8 mouse cellular contexts compared by ENCODE assay signal in genomic region chr2:156721554-156722070, GRCm38 (mm10). TPM values are rescaled to one million over a fixed set of nuclear protein-coding genes. Genes with fewer than 3 reads are reported as not detected.
DNase-seq lines count a peak whose midpoint lies in the region; ATAC-seq and TF ChIP-seq lines count a peak whose summit lies in the region.

No protein-coding gene starts in this region.

- H3K79me2 ChIP-seq in heart, adult 2 months (replicated peaks; ENCODE audit: control insufficient read depth, insufficient read depth, low read length) = peaks cover 3% of the 10 kb centered on the region; the same call in 1 of the 2 replicates

- ATAC-seq in midbrain, embryonic 11.5 days (ENCODE audit: low FRiP score) = no peak

- H3K4me3 ChIP-seq in heart, adult 2 months = peak overlapping the region; percentile 78
- H3K4me3 ChIP-seq in ES-Bruce4 (ENCODE audit: low read depth, low read length) = peak overlapping the region; percentile 92
- peak overlapping the region; percentile 98 for H3K4me3 ChIP-seq in midbrain, embryonic 11.5 days (ENCODE audit: low read depth, low read length)

- DNase-seq in heart, adult 2 months = no peak
- no peak for DNase-seq in heart, postnatal 36 days
- DNase-seq in heart, postnatal 4 days = peak; percentile 33
- peak; percentile 96 for DNase-seq in midbrain, embryonic 11.5 days (ENCODE audit: low spot score, missing footprints)
- no peak for DNase-seq in retina, postnatal 1 day
- DNase-seq in ovary, adult 18-20 months (ENCODE audit: low spot score) = no peak
- DNase-seq in gastrocnemius, postnatal 10 days = no peak

- WGBS in heart, adult 2 months = 2% methylated on average over 17 of the region's 17 CpGs
- 0% methylated on average over 17 of the region's 17 CpGs for whole genome bisulfite sequencing in midbrain, embryonic 11.5 days

- H3K36me3 ChIP-seq in heart, adult 2 months (ENCODE audit: control insufficient read depth, insufficient read depth, low read length) = peaks cover 2% of the 10 kb centered on the region; the same call in 1 of the 2 replicates
- H3K36me3 ChIP-seq in ES-Bruce4 (ENCODE audit: control insufficient read depth, insufficient read depth, low read length, poor library complexity, severe bottlenecking) = no peaks in the 10 kb centered on the region
- no peaks in the 10 kb centered on the region for H3K36me3 ChIP-seq in midbrain, embryonic 11.5 days (ENCODE audit: control insufficient read depth, insufficient read depth, low read length)

- no peak for TF ChIP-seq CTCF in heart, adult 2 months (IDR thresholded peaks at IDR 0.05)
- TF ChIP-seq CTCF in ES-Bruce4 (IDR thresholded peaks at IDR 0.05; ENCODE audit: low read depth, low read length) = no peak

- H3K4me1 ChIP-seq in heart, adult 2 months (ENCODE audit: control insufficient read depth, insufficient read depth, low read length) = peaks cover 39% of the 10 kb centered on the region
- peaks cover 11% of the 10 kb centered on the region for H3K4me1 ChIP-seq in ES-Bruce4 (ENCODE audit: control insufficient read depth, insufficient read depth, low read length)
- H3K4me1 ChIP-seq in midbrain, embryonic 11.5 days (ENCODE audit: control insufficient read depth, insufficient read depth, low read length) = peaks cover 39% of the 10 kb centered on the region

- peak overlapping the region; percentile 94 for H3K9ac ChIP-seq in heart, adult 2 months (ENCODE audit: low read depth, low read length)
- peak overlapping the region; percentile 92 for H3K9ac ChIP-seq in ES-Bruce4 (ENCODE audit: low read depth, poor library complexity, severe bottlenecking)
- peak overlapping the region; percentile 97 for H3K9ac ChIP-seq in midbrain, embryonic 11.5 days (ENCODE audit: low read length)

- H3K9me3 ChIP-seq in ES-Bruce4 (replicated peaks; ENCODE audit: control insufficient read depth, insufficient read depth, low read length, poor library complexity, severe bottlenecking) = no peaks in the 10 kb centered on the region
- H3K9me3 ChIP-seq in midbrain, embryonic 11.5 days (ENCODE audit: control insufficient read depth, low read length) = no peaks in the 10 kb centered on the region

- peak overlapping the region; percentile 80 for H3K4me2 ChIP-seq in midbrain, embryonic 11.5 days

- intact Hi-C loops in heart, adult 2 months (cut with DNase I) = loop anchor here (5.0 kb wide), 1 partner anchor 356 kb away; the partner anchor contains the start of gene Soga1
- intact Hi-C loops in heart, postnatal 36 days (cut with DNase I) = no loop called here

- TF ChIP-seq POLR2A in heart, adult 2 months (IDR thresholded peaks at IDR 0.05; ENCODE audit: insufficient read depth, low read depth, low read length) = no peak
- TF ChIP-seq POLR2A in ES-Bruce4 (IDR thresholded peaks at IDR 0.05; ENCODE audit: insufficient read depth, low read length) = no peak

- no peak for TF ChIP-seq EP300 in heart, adult 2 months (IDR thresholded peaks at IDR 0.05; ENCODE audit: insufficient read depth, low read depth, low read length)
- no peak for TF ChIP-seq EP300 in ES-Bruce4 (IDR thresholded peaks at IDR 0.05; ENCODE audit: insufficient read depth, low read depth, low read length)

- H3K27ac ChIP-seq in heart, adult 2 months = peak overlapping the region; percentile 92
- H3K27ac ChIP-seq in ES-Bruce4 (ENCODE audit: insufficient read depth, low read length) = no peak overlapping the region
- H3K27ac ChIP-seq in midbrain, embryonic 11.5 days (ENCODE audit: low read depth, low read length) = peak overlapping the region; percentile 68

- H3K27me3 ChIP-seq in heart, adult 2 months (ENCODE audit: control insufficient read depth, insufficient read depth, low read length) = no peaks in the 10 kb centered on the region
- H3K27me3 ChIP-seq in ES-Bruce4 (ENCODE audit: control insufficient read depth, insufficient read depth, low read length, poor library complexity, severe bottlenecking) = no peaks in the 10 kb centered on the region
- no peaks in the 10 kb centered on the region for H3K27me3 ChIP-seq in midbrain, embryonic 11.5 days (ENCODE audit: control insufficient read depth, insufficient read depth, low read length)

RNA-seq across cellular contexts. Expression of gene Myl9, which starts 53.6 kb away (rescaled TPM):
- 100 to 1,000 TPM in 1 of 2 experiments, 10 to 100 TPM in 1; 86.6 to 107 TPM for total RNA-seq in heart, adult 2 months (2021)
- 176 and 204 TPM in 2 replicates for polyA plus RNA-seq in heart, adult 2 months (2012; rRNA removed)
- 100 to 1,000 TPM in 1 of 2 experiments, 10 to 100 TPM in 1; 97.9 to 115 TPM for total RNA-seq in heart, postnatal 36 days (2021)
- polyA plus RNA-seq in ES-Bruce4 (2011; ENCODE audit: insufficient read depth, insufficient read length, low read depth, missing spikeins) = 9.4 and 20.2 TPM in 2 replicates
- 1,000 to 10,000 TPM; 1,178 to 1,267 TPM for total RNA-seq in heart, postnatal 4 days (2021)
- polyA plus RNA-seq in midbrain, embryonic 11.5 days (2014; fragmentation: Nextera tagmentation; extraction: Ambion mirVana) = 112 and 118 TPM in 2 replicates
- 100 to 1,000 TPM; 186 to 216 TPM for total RNA-seq in gastrocnemius, postnatal 10 days (2021)

Comparison
In these comparisons a context has a peak if more than half of its experiments do, and no peak if none do; other contexts are left out.
1. DNase-seq: peak in heart, postnatal 4 days (single experiment) and midbrain, embryonic 11.5 days (single experiment); none in heart, adult 2 months (0 of 2), heart, postnatal 36 days (0 of 2), retina, postnatal 1 day (single experiment), ovary, adult 18-20 months (single experiment) and gastrocnemius, postnatal 10 days (single experiment).
2. RNA of gene Myl9, which starts 53.6 kb away (total RNA-seq): 1,178 to 1,267 TPM in heart, postnatal 4 days; 186 to 216 TPM in gastrocnemius, postnatal 10 days, 97.9 to 115 TPM in heart, postnatal 36 days and 86.6 to 107 TPM in heart, adult 2 months; every median in the first group is over 4 times any median in the second.
3. Peak in every context shown above with its lines, with median percentiles within 50 percentile points of each other: H3K4me3 ChIP-seq and H3K9ac ChIP-seq.